Mouse (Mus musculus) heart, postnatal 14 days (tissue): Measurements from ENCODE around the gene Sgcd. TPM values are rescaled to one million over a fixed set of nuclear protein-coding genes. Genes with fewer than 3 reads are reported as not detected.
"Not testable (repeated sequence)": the region's sequence is repeated elsewhere in the genome, so short reads cannot be mapped to it uniquely, and the experiment has no call there.

Experiments
- DNase-seq, 2 experiments: peaks; one replicate each; pipeline ENCODE4 v3.0.0; 2021 to 2022
- intact Hi-C: fragments of 180-260 bp; cut with DNase I; formaldehyde crosslinking; loops from one replicate; pipeline ENCODE4 v1.15.1; 2025
- total RNA-seq, 2 experiments: library from RNA; stranded (reverse); gene quantifications; 2 replicates each; pipeline ENCODE4 v1.2.3; 2021

Gene Sgcd
- total RNA-seq, 2 experiments from 2014 or later: 55.8 to 57.5 TPM

GRCm38 (mm10) chr11:47473493-47474230 is 515.1 kb downstream of the Sgcd start:
- intact Hi-C loops: no loop called here
- peak in 1 of 2 experiments; percentile 11 for DNase-seq

- intact Hi-C loops: not testable (repeated sequence)
Observed at GRCm38 (mm10) chr11:47460700-47461099, 528.1 kb downstream of the Sgcd start.

DNA sequence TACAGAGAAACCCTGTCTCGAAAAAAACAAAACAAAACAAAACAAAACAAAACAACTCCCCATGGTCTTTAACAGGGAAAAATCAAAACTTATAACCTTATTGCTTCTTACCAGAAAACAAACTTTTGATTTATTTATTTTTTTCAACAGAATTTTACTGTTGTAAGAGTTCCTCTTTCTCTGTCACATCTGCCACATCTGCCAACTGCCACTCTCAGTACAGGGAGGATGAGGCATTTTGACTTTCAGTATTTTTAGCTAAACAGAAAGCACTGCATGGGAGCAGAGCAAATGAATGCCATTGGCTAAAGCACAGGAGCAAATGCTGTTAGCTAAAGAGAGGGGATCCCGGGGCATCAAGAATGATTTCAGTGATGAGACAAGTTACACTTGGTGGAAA is 528.6 kb downstream of the Sgcd start:
- intact Hi-C loops: no loop called here
- DNase-seq: no peak

More at GRCm38 (mm10) chr11:47460700-47461099, 528.1 kb downstream of the Sgcd start:
- DNase-seq: not testable (repeated sequence)

GRCm38 (mm10) chr11:47459214-47459613 is 529.6 kb downstream of the Sgcd start:
- intact Hi-C loops: no loop called here
- no peak for DNase-seq

GRCm38 (mm10) chr11:47447790-47448189 is 541.0 kb downstream of the Sgcd start:
- DNase-seq: no peak
- intact Hi-C loops: no loop called here

- intact Hi-C loops: no loop called here
- no peak for DNase-seq
Observed at GRCm38 (mm10) chr11:47446337-47446736, 542.4 kb downstream of the Sgcd start.

- no peak for DNase-seq
- intact Hi-C loops: no loop called here
Observed at GRCm38 (mm10) chr11:47445683-47446082, 543.1 kb downstream of the Sgcd start.

DNA sequence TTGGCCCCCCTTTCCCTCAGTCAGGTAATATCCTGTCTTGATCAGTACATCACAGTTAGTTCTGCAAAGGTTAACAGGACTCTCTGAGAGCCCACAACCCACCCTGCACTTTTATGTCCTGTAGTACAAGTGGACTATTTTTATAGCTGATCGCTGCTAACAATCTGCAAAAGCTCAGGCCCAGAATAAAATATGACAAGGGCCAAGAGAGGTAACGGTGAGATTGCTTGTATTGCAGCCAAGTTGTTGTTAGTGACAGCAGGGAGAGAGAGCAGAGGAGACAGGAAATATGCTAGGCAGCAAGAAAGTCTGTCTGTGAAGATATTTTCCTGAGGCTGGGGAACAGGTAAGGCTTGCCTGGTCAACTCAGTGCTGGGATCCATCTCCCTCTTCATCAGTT is 546.5 kb downstream of the Sgcd start:
- peak in 1 of 2 experiments; percentile 1 for DNase-seq
- intact Hi-C loops: no loop called here

DNA sequence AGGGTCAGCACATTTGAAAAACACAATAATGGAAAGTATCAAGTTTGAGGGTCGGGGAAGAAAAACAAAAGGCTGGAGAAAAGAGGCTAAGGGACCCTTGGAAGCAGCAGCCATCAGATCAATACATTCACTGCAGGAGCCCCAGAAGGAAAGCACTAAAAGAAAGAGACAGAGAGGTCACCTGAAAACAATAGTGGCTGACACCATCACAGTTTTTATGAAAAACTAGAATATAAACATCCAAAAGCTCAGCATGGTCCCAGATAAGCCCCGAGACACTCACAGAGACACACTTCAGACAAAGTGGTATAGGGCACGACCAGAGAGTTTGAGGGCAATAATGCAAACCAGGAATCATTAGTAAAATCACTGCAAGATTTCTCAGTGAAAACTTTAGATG is 589.2 kb downstream of the Sgcd start:
- DNase-seq: no peak
- intact Hi-C loops: no loop called here

DNA sequence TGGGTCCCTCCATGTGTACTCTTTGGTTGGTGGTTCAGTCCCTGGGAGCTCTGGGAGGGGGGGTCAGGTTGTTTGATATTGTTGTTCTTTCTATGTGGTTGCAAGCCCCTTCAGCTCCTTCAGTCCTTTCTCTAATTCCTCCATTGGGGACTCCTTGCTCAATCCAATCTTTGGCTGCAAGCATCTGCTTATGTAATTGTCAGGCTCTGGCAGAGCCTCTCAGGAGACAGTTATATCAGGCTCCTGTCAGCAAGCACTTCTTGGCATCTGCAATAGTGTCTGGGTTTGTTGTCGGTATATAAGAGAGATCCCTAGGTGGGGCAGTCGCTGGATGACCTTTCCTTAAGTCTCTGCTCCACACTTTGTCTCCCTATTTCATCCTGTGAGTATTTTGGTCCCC is 598.0 kb downstream of the Sgcd start:
- DNase-seq, intact Hi-C loops: not testable (repeated sequence)

- intact Hi-C loops: loop anchor here (5.0 kb wide), 2 partner anchors 472 to 522 kb away; no protein-coding TSS in a partner anchor
- no peak for DNase-seq
Observed at GRCm38 (mm10) chr11:47389327-47389726, 599.4 kb downstream of the Sgcd start.

GRCm38 (mm10) chr11:47387726-47388125 is 601.0 kb downstream of the Sgcd start:
- DNase-seq: no peak
- intact Hi-C loops: loop anchor here (5.0 kb wide), 2 partner anchors 470 to 520 kb away; no protein-coding TSS in a partner anchor

- intact Hi-C loops: loop anchor here (5.0 kb wide), 2 partner anchors 469 to 519 kb away; no protein-coding TSS in a partner anchor
- no peak for DNase-seq
Observed at GRCm38 (mm10) chr11:47386136-47386535, 602.6 kb downstream of the Sgcd start.

GRCm38 (mm10) chr11:47379630-47379958 is 609.2 kb downstream of the Sgcd start:
- DNase-seq: no peak

GRCm38 (mm10) chr11:47378843-47379629 is 609.7 kb downstream of the Sgcd start:
- intact Hi-C loops: loop anchor here (5.0 to 10.0 kb wide), 3 partner anchors 82 to 354 kb away; no protein-coding TSS in a partner anchor
- DNase-seq: peak; percentile 67 to 74

More at GRCm38 (mm10) chr11:47379630-47379958, 609.2 kb downstream of the Sgcd start:
- intact Hi-C loops: loop anchor here (5.0 to 10.0 kb wide), 3 partner anchors 82 to 355 kb away; no protein-coding TSS in a partner anchor

- DNase-seq: peak; percentile 19 to 38
- intact Hi-C loops: loop anchor here (5.0 to 10.0 kb wide), 3 partner anchors 80 to 353 kb away; no protein-coding TSS in a partner anchor
Observed at GRCm38 (mm10) chr11:47377421-47377820, 611.3 kb downstream of the Sgcd start.

DNA sequence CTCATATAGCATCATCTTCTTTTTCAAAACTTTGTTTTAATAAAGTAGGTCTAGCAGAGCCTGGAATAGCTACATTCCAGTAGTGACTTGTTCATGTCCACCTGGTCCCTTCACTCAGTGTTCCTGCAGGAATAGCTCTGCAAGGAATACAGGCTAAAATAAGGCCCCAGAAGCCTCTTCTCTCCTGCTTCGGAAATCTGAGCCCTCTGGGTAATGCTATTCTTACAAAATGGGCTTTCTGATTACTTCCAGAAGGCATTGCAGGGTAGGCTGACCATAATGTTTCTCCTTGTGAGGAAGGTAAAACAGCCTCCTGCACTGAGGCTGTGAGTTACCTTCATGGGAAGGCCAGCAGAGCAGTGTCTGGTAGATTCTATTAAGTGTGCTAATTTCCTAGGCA is 611.9 kb downstream of the Sgcd start:
- no peak for DNase-seq
- intact Hi-C loops: loop anchor here (5.0 to 10.0 kb wide), 3 partner anchors 80 to 352 kb away; no protein-coding TSS in a partner anchor

DNA sequence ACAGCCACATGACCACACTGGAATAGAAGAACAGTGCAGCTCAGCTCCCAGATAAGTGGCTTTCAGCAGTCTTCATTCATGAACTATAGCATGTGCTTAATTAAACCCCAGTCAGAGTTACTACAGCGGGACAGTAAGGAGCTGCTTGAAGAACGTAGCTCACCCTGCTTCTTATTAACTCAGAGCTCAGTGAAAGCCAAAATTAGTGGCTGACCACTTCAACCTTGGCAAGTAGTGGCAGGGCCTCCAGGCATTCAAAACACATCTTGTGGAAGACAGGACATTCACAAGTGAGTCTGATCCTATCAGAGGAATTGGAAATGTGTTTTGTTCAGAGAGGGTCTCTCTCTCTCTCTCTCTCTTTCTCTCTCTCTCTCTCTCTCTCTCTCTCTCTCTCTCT is 617.2 kb downstream of the Sgcd start:
- DNase-seq: peak; percentile 5 to 24
- intact Hi-C loops: loop anchor here (10.0 kb wide), 1 partner anchor 347 kb away; no protein-coding TSS in a partner anchor

- DNase-seq: no peak
- intact Hi-C loops: no loop called here
Observed at GRCm38 (mm10) chr11:47351585-47351984, 637.2 kb downstream of the Sgcd start.

- intact Hi-C loops: no loop called here
- DNase-seq: no peak
Observed at GRCm38 (mm10) chr11:47343486-47343885, 645.3 kb downstream of the Sgcd start.

DNA sequence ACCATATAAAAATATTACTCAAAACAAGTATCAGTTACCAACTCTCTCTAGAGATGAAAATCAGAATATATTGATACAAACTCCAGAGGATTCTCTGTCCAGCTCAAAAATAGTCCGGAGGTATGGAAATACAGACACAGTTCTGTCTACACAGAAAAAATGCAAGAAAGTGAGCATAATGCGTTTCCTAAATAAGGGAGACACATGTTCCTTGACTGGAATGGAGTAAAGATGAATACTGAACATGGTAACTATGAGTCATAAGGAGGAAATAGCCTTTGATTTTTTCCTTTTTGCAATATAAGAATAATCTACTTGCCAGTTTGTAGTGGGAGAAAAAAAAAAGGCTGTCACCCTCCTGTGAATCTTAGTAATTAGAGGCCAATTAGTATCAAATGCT is 655.1 kb downstream of the Sgcd start:
- intact Hi-C loops: no loop called here
- DNase-seq: no peak
